Mouse (Mus musculus) lung, embryonic 16.5 days (tissue): ENCODE data around the gene Poc1b. TPM values are rescaled to one million over a fixed set of nuclear protein-coding genes. Genes with fewer than 3 reads are reported as not detected.
A peak's percentile ranks its signal among the peaks of the same experiment; 100 is the strongest.

ENCODE experiments used
- ATAC-seq: fragments of 200-750 bp; cut with Nextera tagmentation; 2 replicates; pipeline ENCODE4 v1.8.0; 2017; ENCODE audit warnings: low read depth, mild to moderate bottlenecking, moderate library complexity
- H3K27ac ChIP-seq: fragments of 300-500 bp; sonication (generic); 2 replicates; pipeline ENCODE4 v1.5.1; 2014; ENCODE audit warnings: mild to moderate bottlenecking, control low read depth, low read length
- H3K27me3 ChIP-seq: fragments of 300-500 bp; sonication (generic); 2 replicates; pipeline ENCODE4 v1.6.1; 2014; ENCODE audit warnings: low read depth, low read length, mixed read lengths; ENCODE audit not compliant: control insufficient read depth, insufficient read depth
- H3K36me3 ChIP-seq: fragments of 300-500 bp; sonication (generic); 2 replicates; pipeline ENCODE4 v1.6.1; 2014; ENCODE audit warnings: low read length; ENCODE audit not compliant: control insufficient read depth, insufficient read depth
- H3K4me1 ChIP-seq: fragments of 300-500 bp; sonication (generic); replicated peaks from 2 replicates; pipeline ENCODE4 v1.6.1; 2014; ENCODE audit warnings: low read length, mixed read lengths; ENCODE audit not compliant: control insufficient read depth, insufficient read depth
- H3K4me2 ChIP-seq: fragments of 300-500 bp; sonication (generic); 2 replicates; pipeline ENCODE4 v1.6.1; 2014; ENCODE audit warnings: low read depth, low read length, control low read depth
- H3K4me3 ChIP-seq: fragments of 300-500 bp; sonication (generic); 2 replicates; pipeline ENCODE4 v1.5.1; 2014; ENCODE audit warnings: mild to moderate bottlenecking, low read length, control low read depth
- H3K9ac ChIP-seq: fragments of 300-500 bp; sonication (generic); 2 replicates; pipeline ENCODE4 v1.6.1; 2014; ENCODE audit warnings: low read length, control low read depth
- H3K9me3 ChIP-seq: fragments of 300-500 bp; sonication (generic); 2 replicates; pipeline ENCODE4 v1.6.1; 2016; ENCODE audit warnings: low read length; ENCODE audit not compliant: control insufficient read depth
- WGBS: fragments of 180-500 bp; shearing (Covaris S2); extraction: QIAGEN DNeasy Blood & Tissue Kit; methylation state at CpG from one replicate; pipeline ENCODE4 v1.1.7; 2014; 5-methylcytosine and 5-hydroxymethylcytosine counted together
- polyA plus RNA-seq: library from polyadenylated mRNA; unstranded; fragments of >200 nt; fragmentation: Nextera tagmentation; extraction: Ambion mirVana; gene quantifications from 2 replicates; pipeline ENCODE4 v1.2.1, GENCODE M21; 2015

Poc1b gene
- polyA plus RNA-seq, 1 experiment from 2014 or later: 22.7 TPM

DNA sequence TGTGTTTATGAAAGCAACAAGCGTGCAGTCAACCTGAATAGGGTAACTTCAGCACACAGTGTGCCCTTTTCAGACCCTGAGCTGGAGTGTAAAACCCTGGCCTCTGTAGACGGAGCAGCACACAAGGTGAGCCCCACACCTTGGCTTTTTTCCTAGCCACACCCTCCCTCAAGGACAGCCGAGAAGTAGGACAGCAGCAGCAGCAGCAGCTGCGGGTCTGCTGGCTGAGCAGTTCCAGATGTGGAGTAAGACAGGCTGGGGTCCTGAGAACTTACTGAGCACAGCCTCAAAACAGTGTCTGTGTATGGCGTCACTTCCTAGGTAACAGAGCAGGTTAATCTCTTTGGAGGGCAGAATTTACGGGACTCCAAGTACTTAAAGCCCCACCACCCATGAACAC lies 11.9 kb downstream of the Poc1b start:
- no peak overlapping the region for H3K4me2 ChIP-seq
- ATAC-seq: peak; percentile 54; the same call in 1 of the 2 replicates
- WGBS: 52% methylated on average over 6 of the region's 6 CpGs

DNA sequence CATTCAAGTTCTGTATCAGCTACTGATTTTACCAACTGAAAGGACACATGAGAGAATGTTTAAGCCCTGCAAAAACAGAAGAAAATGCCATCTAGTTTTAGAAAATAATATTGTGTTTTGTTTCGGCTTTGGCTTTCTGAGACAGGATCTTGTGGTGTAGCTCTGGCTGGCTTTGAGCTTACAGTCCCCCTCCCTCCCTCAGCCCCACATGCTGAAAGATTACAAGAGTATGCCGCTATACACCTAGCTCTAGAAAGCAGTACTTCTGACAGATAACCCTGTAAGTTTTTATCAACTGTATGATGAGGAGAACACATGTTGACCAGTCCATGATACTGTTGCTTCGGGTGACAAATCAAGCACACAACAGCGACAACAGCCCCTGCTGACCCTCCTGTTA lies 12.6 kb downstream of the Poc1b start:
- ATAC-seq: no peak
- 81% methylated on average over 4 of the region's 4 CpGs for WGBS
- peaks cover 9% of the 10 kb centered on the region for H3K4me1 ChIP-seq

More for the DNA sequence above, 11.9 kb downstream of the Poc1b start:
- no peak overlapping the region for H3K27ac ChIP-seq
- no peaks in the 10 kb centered on the region for H3K9me3 ChIP-seq
- no peak overlapping the region for H3K9ac ChIP-seq
- H3K27me3 ChIP-seq: no peaks in the 10 kb centered on the region
- no peaks in the 10 kb centered on the region for H3K36me3 ChIP-seq
- no peak overlapping the region for H3K4me3 ChIP-seq
- peaks cover 14% of the 10 kb centered on the region for H3K4me1 ChIP-seq

GRCm38 (mm10) chr10:99126225-99126624 lies 19.4 kb downstream of the Poc1b start, which contains the start of gene Phxr2:
Gene Phxr2, minus strand, starts transcription at chr10:99126325.
- 75% methylated on average over 4 of the region's 4 CpGs for WGBS
- H3K9me3 ChIP-seq: no peaks in the 10 kb centered on the region
- no peak for ATAC-seq
- no peak within 1 kb of the TSS for H3K9ac ChIP-seq
- no peaks in the 10 kb centered on the region for H3K4me1 ChIP-seq
- H3K27me3 ChIP-seq: no peaks in the 10 kb centered on the region
- H3K4me3 ChIP-seq: no peak within 1 kb of the TSS
- H3K4me2 ChIP-seq: no peak within 1 kb of the TSS
- H3K27ac ChIP-seq: no peak within 1 kb of the TSS
- no peaks in the 10 kb centered on the region for H3K36me3 ChIP-seq

More for the DNA sequence above, 12.6 kb downstream of the Poc1b start:
- H3K27me3 ChIP-seq: no peaks in the 10 kb centered on the region
- no peak overlapping the region for H3K4me2 ChIP-seq
- no peak overlapping the region for H3K9ac ChIP-seq
- no peak overlapping the region for H3K4me3 ChIP-seq
- H3K9me3 ChIP-seq: no peaks in the 10 kb centered on the region
- no peaks in the 10 kb centered on the region for H3K36me3 ChIP-seq
- H3K27ac ChIP-seq: no peak overlapping the region

DNA sequence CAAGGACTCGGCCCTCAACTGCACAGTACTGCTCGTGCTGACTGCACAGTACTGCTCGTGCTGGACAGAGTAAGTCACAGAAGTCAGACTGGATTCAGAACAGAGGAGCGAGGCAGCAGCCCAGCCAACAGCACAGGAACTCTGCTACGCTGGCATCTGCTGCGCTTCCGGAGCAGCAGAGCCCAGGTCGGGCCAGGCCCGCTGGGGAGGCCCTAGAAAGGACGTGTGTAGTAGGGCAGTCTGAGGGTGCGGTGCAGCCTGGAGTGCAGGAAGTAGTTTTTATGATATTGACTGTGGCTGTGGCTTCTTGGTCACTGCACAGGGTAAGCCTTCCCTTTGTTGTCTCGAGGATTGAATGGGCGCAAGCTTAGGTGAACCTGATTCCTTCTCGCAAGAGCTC lies 20.1 kb downstream of the Poc1b start:
- ATAC-seq: no peak

DNA sequence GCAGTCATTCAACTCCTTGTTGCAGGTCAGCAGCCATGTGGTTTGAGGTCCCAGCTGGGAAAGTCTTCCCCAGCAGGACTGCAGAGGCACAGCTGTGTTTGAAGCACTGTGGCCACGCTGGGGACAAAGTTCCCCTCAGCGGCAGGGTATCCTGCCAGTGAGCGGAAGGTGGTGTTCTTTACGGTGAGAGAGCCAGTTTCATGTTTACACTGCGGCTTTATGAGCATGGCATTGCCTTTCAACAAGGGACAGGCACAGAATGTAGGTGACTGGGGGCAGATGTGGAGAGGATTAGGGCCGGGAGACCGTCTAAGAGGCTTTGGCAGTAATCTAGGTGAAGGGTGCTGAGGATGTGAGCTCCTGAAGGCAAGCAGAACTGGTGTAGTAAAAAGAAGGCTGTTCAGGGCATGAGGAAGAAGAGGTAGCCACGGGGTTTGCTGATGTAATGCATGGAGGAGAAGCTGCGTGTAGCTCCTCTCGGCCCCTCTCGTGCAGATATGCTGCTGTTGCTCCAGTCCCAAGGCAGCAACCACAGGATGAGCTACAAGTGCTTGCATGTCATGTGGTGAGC lies 20.9 kb downstream of the Poc1b start:
- no peaks in the 10 kb centered on the region for H3K4me1 ChIP-seq
- H3K4me3 ChIP-seq: no peak overlapping the region
- no peaks in the 10 kb centered on the region for H3K27me3 ChIP-seq
- H3K9me3 ChIP-seq: no peaks in the 10 kb centered on the region
- H3K27ac ChIP-seq: no peak overlapping the region
- no peak overlapping the region for H3K9ac ChIP-seq
- peak; percentile 23; the same call in 1 of the 2 replicates for ATAC-seq
- WGBS: 68% methylated on average over 11 of the region's 11 CpGs
- H3K36me3 ChIP-seq: peaks cover 5% of the 10 kb centered on the region; the same call in 1 of the 2 replicates
- no peak overlapping the region for H3K4me2 ChIP-seq

More for the DNA sequence above, 20.1 kb downstream of the Poc1b start:
- 85% methylated on average over 14 of the region's 14 CpGs for WGBS
- no peak overlapping the region for H3K27ac ChIP-seq
- no peak overlapping the region for H3K4me3 ChIP-seq
- H3K36me3 ChIP-seq: peaks cover 3% of the 10 kb centered on the region; the same call in 1 of the 2 replicates
- H3K4me2 ChIP-seq: no peak overlapping the region
- H3K9me3 ChIP-seq: no peaks in the 10 kb centered on the region
- H3K27me3 ChIP-seq: no peaks in the 10 kb centered on the region
- no peaks in the 10 kb centered on the region for H3K4me1 ChIP-seq
- H3K9ac ChIP-seq: no peak overlapping the region

GRCm38 (mm10) chr10:99130611-99131010 lies 23.8 kb downstream of the Poc1b start:
- Histone ChIP-seq H3K9ac (no peak overlapping the region), H3K27ac (no peak overlapping the region), H3K27me3 (no peaks in the 10 kb centered on the region), H3K9me3 (no peaks in the 10 kb centered on the region), H3K4me1 (no peaks in the 10 kb centered on the region), H3K4me2 (no peak overlapping the region), H3K4me3 (no peak overlapping the region), H3K36me3 (peaks cover 11% of the 10 kb centered on the region)
- 40% methylated on average over 6 of the region's 6 CpGs for WGBS
- ATAC-seq: 0 out of 2 replicates have a peak, but pooled peaks have one; percentile 9

DNA sequence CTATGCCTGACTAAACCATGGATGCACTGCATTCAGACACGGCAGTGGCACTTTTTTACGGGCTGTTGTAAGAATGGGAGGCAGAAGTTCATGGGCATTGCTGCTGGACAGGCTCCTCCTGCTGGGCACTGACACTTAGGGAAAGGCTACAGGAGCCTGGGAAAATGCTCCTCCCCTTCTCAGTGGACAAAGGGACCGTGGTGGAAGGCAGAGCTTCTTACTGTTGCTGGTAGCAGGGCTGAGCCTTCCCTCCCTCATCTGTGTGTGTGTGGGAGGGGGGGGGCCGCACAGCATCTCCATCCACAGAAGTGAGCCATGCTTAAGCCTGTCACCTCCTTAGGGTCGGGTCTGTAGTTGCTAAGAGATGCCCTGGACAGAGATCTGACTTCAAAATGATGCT lies 24.5 kb downstream of the Poc1b start:
- H3K4me1 ChIP-seq: 0 out of 2 replicates have a peak, but pooled peaks cover 2% of the 10 kb centered on the region
- no peak overlapping the region for H3K27ac ChIP-seq
- H3K4me3 ChIP-seq: no peak overlapping the region
- ATAC-seq: no peak
- no peaks in the 10 kb centered on the region for H3K9me3 ChIP-seq
- peaks cover 11% of the 10 kb centered on the region for H3K36me3 ChIP-seq
- H3K9ac ChIP-seq: no peak overlapping the region; the same call in 1 of the 2 replicates
- H3K27me3 ChIP-seq: no peaks in the 10 kb centered on the region
- WGBS: 69% methylated on average over 5 of the region's 5 CpGs
- H3K4me2 ChIP-seq: no peak overlapping the region

DNA sequence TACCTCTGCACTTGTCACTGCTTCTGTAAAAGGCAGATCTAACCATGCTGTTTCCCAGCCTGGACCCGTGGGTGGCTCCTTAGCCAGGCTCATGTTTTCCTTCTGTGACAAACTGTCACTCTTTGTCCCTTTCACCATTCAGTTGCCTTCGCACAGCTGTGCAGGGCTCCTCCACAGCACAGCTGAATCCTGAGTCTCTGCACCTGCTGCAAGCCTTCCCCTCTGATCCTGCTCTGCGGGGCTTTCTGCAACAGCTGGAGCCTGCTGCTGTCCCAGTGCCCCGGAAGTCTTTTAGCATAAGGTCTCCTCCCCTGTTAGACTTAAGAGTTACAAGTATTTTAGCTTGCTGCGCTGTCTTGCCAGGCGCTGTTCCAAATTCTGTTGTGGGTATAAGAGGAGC lies 25.4 kb downstream of the Poc1b start:
- H3K4me2 ChIP-seq: no peak overlapping the region
- no peaks in the 10 kb centered on the region for H3K9me3 ChIP-seq
- H3K27ac ChIP-seq: no peak overlapping the region
- H3K9ac ChIP-seq: no peak overlapping the region
- no peaks in the 10 kb centered on the region for H3K27me3 ChIP-seq
- no peak overlapping the region for H3K4me3 ChIP-seq
- H3K36me3 ChIP-seq: peaks cover 11% of the 10 kb centered on the region
- peak; percentile 65 for ATAC-seq
- 65% methylated on average over 6 of the region's 6 CpGs for WGBS
- H3K4me1 ChIP-seq: 0 out of 2 replicates have a peak, but pooled peaks cover 2% of the 10 kb centered on the region

DNA sequence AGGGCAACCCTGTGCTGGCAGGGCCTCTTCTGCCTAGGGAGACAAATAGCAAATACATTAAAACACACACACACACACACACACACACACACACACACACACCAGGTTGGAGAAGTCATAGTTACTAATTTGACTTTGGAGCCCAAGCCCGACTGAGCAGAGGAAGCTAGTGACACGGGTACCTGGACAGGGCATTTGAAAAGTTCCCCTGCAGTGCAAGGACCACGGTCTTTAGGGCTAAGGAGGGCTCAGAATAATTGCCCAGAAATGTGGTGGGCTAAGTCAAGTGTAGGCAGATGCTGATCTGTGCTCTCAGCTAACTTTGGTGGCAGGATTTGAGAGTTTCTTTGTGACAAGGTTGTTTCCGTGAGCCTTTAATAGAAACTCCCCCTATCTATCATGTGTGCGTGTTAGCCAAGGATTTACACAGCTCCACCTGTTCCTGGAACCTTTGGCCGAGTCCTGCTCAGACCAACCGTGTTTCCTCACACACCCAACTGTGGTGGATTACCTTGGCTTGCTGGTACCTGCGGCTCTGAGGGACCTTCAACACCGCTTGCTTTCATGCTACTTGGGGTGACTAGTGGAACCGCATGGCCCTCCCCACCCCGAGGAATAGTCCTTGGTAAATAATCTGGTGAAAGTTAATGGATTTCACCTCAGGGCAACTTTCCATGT lies 25.9 kb downstream of the Poc1b start:
- no peaks in the 10 kb centered on the region for H3K9me3 ChIP-seq
- no peak overlapping the region for H3K4me3 ChIP-seq
- H3K4me1 ChIP-seq: 0 out of 2 replicates have a peak, but pooled peaks cover 2% of the 10 kb centered on the region
- no peak overlapping the region for H3K27ac ChIP-seq
- no peak overlapping the region for H3K9ac ChIP-seq
- no peak overlapping the region for H3K4me2 ChIP-seq
- no peaks in the 10 kb centered on the region for H3K27me3 ChIP-seq
- peaks cover 11% of the 10 kb centered on the region for H3K36me3 ChIP-seq
- WGBS: 86% methylated on average over 11 of the region's 11 CpGs
- ATAC-seq: no peak
